Mouse (Mus musculus) CH12.LX (cell line): Measurements from ENCODE around the gene Chpf. TPM values are rescaled to one million over a fixed set of nuclear protein-coding genes. Genes with fewer than 3 reads are reported as not detected.

ENCODE experiments used
- DNase-seq: peaks from one replicate; pipeline ENCODE4 v3.0.0-alpha.2; 2013; ENCODE audit errors: extremely low read depth
- H3K27ac ChIP-seq: 2 replicates; pipeline ENCODE4 v1.5.1; 2012; ENCODE audit warnings: low read depth, mild to moderate bottlenecking, control low read depth, moderate library complexity; ENCODE audit not compliant: insufficient read depth
- H3K27me3 ChIP-seq: replicated peaks from 2 replicates; pipeline ENCODE3; 2012; ENCODE audit warnings: inconsistent platforms
- H3K36me3 ChIP-seq, 2 experiments: replicated peaks in 1 of 2; 2 replicates each; pipeline versions ENCODE3 to v1.6.1; 2012; ENCODE audit warnings: inconsistent platforms in 1 of 2, low read length in 1 of 2, mild to moderate bottlenecking in 1 of 2, mixed read lengths in 1 of 2, moderate library complexity in 1 of 2; ENCODE audit not compliant: control insufficient read depth in 1 of 2, insufficient read depth in 1 of 2
- H3K4me1 ChIP-seq, 2 experiments: 2 replicates each; pipeline ENCODE4 v1.6.1; 2012; ENCODE audit warnings: inconsistent platforms in 1 of 2, moderate library complexity in 1 of 2; ENCODE audit not compliant: insufficient read depth in 2 of 2, control insufficient read depth in 1 of 2
- H3K4me2 ChIP-seq: 2 replicates; pipeline ENCODE4 v1.6.1; 2012; ENCODE audit warnings: low read depth, mild to moderate bottlenecking, control low read depth; ENCODE audit not compliant: poor library complexity, insufficient read depth, severe bottlenecking
- H3K4me3 ChIP-seq, 3 experiments: fragments of 150-350 bp in 1 of 3; sonication (generic) in 1 of 3; replicated peaks in 1 of 3; 2 replicates each; pipeline versions ENCODE3 to v1.5.1; 2011 to 2012; ENCODE audit warnings: low read depth in 2 of 3, low read length in 2 of 3, mild to moderate bottlenecking in 2 of 3, moderate library complexity in 2 of 3, control low read depth in 1 of 3, improper control_type of control experiment in 1 of 3, inconsistent platforms in 1 of 3, mixed read lengths in 1 of 3; ENCODE audit not compliant: poor library complexity in 1 of 3
- H3K79me2 ChIP-seq: replicated peaks from 2 replicates; pipeline ENCODE4 v1.6.1; 2012; ENCODE audit warnings: mild to moderate bottlenecking, moderate library complexity; ENCODE audit not compliant: control insufficient read depth, poor library complexity, insufficient read depth, severe bottlenecking; ENCODE audit errors: extremely low read depth
- H3K9ac ChIP-seq: 2 replicates; pipeline ENCODE4 v1.6.1; 2012; ENCODE audit warnings: low read depth, mild to moderate bottlenecking, control low read depth, moderate library complexity; ENCODE audit not compliant: insufficient read depth
- H3K9me3 ChIP-seq: replicated peaks from 2 replicates; pipeline ENCODE3; 2012; ENCODE audit warnings: low read length, inconsistent platforms, mixed read lengths
- CTCF ChIP-seq, 2 experiments: IDR thresholded peaks in 1 of 2; conservative IDR thresholded peaks in 1 of 2; 2 replicates each; pipeline ENCODE4 v1.5.1; 2011 to 2012; ENCODE audit warnings: low read depth in 2 of 2, low read length in 2 of 2, improper control_type of control experiment in 1 of 2, inconsistent platforms in 1 of 2, mild to moderate bottlenecking in 1 of 2, moderate library complexity in 1 of 2
- E2F4 ChIP-seq: IDR thresholded peaks from 2 replicates; pipeline ENCODE4 v1.6.1; 2011; ENCODE audit warnings: low read depth, low read length, improper control_type of control experiment; ENCODE audit not compliant: insufficient replicate concordance
- EP300 ChIP-seq: IDR thresholded peaks from 2 replicates; pipeline ENCODE4 v1.6.1; 2011; ENCODE audit warnings: low read length, improper control_type of control experiment
- ETS1 ChIP-seq: conservative IDR thresholded peaks from 2 replicates; pipeline ENCODE4 v1.6.1; 2012; ENCODE audit warnings: low read depth, mild to moderate bottlenecking, inconsistent platforms, low read length, improper control_type of control experiment, moderate library complexity
- JUN ChIP-seq: IDR thresholded peaks from 2 replicates; pipeline ENCODE4 v1.6.1; 2011; ENCODE audit warnings: low read depth, mild to moderate bottlenecking, low read length, improper control_type of control experiment, moderate library complexity; ENCODE audit not compliant: insufficient read depth
- JUND ChIP-seq: conservative IDR thresholded peaks from 2 replicates; pipeline ENCODE4 v1.6.1; 2011; ENCODE audit warnings: low read depth, low read length, improper control_type of control experiment
- MAZ ChIP-seq: IDR thresholded peaks from 2 replicates; pipeline ENCODE4 v1.6.1; 2012; ENCODE audit warnings: low read depth, mild to moderate bottlenecking, inconsistent platforms, low read length, improper control_type of control experiment, moderate library complexity
- PAX5 ChIP-seq: IDR thresholded peaks from 2 replicates; pipeline ENCODE4 v1.6.1; 2012; ENCODE audit warnings: low read length, inconsistent platforms, mixed read lengths
- POLR2AphosphoS2 ChIP-seq: IDR thresholded peaks from 2 replicates; pipeline ENCODE4 v1.6.1; 2011; ENCODE audit warnings: low read depth, low read length, improper control_type of control experiment
- SIN3A ChIP-seq: IDR thresholded peaks from 2 replicates; pipeline ENCODE4 v1.6.1; 2012; ENCODE audit warnings: low read length, improper control_type of control experiment, inconsistent platforms
- TBP ChIP-seq: conservative IDR thresholded peaks from 2 replicates; pipeline ENCODE4 v1.6.1; 2011; ENCODE audit warnings: low read depth, low read length, improper control_type of control experiment
- TCF12 ChIP-seq: IDR thresholded peaks from 2 replicates; pipeline ENCODE4 v1.6.1; 2014; ENCODE audit warnings: low read depth, mild to moderate bottlenecking, inconsistent platforms, low read length, improper control_type of control experiment
- USF1 ChIP-seq: IDR thresholded peaks from 2 replicates; pipeline ENCODE4 v1.6.1; 2014; ENCODE audit warnings: low read depth, mild to moderate bottlenecking, inconsistent platforms, low read length, improper control_type of control experiment
- USF2 ChIP-seq: conservative IDR thresholded peaks from 2 replicates; pipeline ENCODE4 v1.6.1; 2011; ENCODE audit warnings: low read depth, low read length, improper control_type of control experiment
- ZC3H11A ChIP-seq: IDR thresholded peaks from 2 replicates; pipeline ENCODE4 v1.6.1; 2012; ENCODE audit warnings: low read depth, mild to moderate bottlenecking, inconsistent platforms, low read length, improper control_type of control experiment
- ZMIZ1 ChIP-seq: IDR thresholded peaks from 2 replicates; pipeline ENCODE4 v1.6.1; 2012; ENCODE audit warnings: low read depth, mild to moderate bottlenecking, inconsistent platforms, low read length, improper control_type of control experiment
- ZNF384 ChIP-seq: IDR thresholded peaks from 2 replicates; pipeline ENCODE4 v1.6.1; 2012; ENCODE audit warnings: low read depth, low read length, improper control_type of control experiment, inconsistent platforms
- dilution Hi-C: fragments of 300-500 bp; cut with MboI; formaldehyde crosslinking; loops from 2 replicates; pipeline ENCODE4 v1.14.3; 2020; ENCODE audit warnings: low sequenced_read_pairs; ENCODE audit not compliant: extremely low pct_unique_long_range_greater_than_20kb, extremely low pct_ligation_motif_present
- in situ Hi-C: fragments of 300-500 bp; cut with MboI; formaldehyde crosslinking; loops from 3 replicates; pipeline ENCODE4 v1.14.3; 2019; ENCODE audit warnings: low sequenced_read_pairs, low pct_ligation_motif_present, low pct_unique_long_range_greater_than_20kb, mixed read lengths
- polyA plus RNA-seq: library from polyadenylated mRNA; unstranded; fragments of >175 nt; gene quantifications from 2 replicates; pipeline ENCODE4 v1.2.1, GENCODE M21; 2012; ENCODE audit warnings: low read depth; ENCODE audit not compliant: insufficient read length
- total RNA-seq, 2 experiments: library from RNA; depleted of rRNA; stranded (reverse); fragments of 300-350 nt in 1 of 2; fragments of >200 nt in 1 of 2; gene quantifications; 2 replicates each; pipeline ENCODE4 v1.2.3; 2012 to 2014

Chpf gene
- total and polyA plus RNA-seq, 3 experiments = 14.6 to 30.4 (median 20.6) TPM

DNA sequence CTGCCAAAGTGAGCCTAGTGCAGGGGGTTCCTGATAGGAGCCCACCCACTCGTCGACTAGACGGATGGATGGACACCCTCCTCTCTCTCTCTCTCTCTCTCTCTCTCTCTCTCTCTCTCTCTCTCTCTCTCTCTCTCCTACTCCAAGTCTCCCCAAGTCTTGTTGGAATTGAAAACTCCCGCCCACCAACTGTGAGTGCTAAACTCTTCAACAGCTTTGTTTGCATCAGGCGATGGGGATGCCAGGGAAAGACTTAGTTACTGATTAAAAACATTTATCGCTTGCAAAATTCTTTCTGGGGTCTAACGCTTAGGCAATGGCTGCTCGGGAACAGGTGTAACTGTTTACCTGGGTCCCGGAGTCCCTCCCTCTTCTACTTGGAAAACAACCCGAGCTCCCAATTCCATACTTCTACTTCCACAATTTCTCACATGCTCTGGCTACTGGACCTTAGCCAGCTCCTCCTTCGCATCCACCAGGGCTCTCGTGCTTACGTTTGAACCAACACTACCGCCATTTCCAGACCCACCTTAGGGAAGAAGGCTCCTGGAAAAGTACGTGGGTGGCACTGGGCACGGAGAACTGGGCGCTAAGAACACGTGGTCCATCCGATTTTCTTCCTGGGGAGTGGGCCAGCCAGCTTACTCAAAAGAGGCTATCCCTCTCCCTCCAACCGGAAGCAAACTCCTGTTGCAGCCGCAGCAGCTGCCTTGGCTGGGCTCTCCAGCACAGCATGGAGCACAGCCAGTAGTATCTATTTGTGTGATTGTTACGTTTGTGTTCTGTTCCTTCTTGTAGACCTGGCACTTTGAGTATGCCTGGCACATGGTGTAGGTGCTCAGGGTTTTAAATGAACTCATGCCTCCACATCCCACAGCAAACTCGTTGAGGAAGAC is 20.1 kb downstream of the Chpf start:
- Histone ChIP-seq H3K9ac (no peak overlapping the region), H3K27ac (no peak overlapping the region), H3K36me3 (no peaks in the 10 kb centered on the region), H3K4me1 (peaks cover 0 to 5% of the 10 kb centered on the region in 2 experiments; a peak in 1 of 4 replicates), H3K79me2 (no peaks in the 10 kb centered on the region), H3K27me3 (peaks cover 60% of the 10 kb centered on the region), H3K4me2 (peak overlapping the region; percentile 73; the same call in 1 of the 2 replicates), H3K9me3 (no peaks in the 10 kb centered on the region), H3K4me3 (no peak overlapping the region)
- TF ChIP-seq JUN = no peak
- no peak for TF ChIP-seq USF1
- TF ChIP-seq ZC3H11A = no peak
- TF ChIP-seq JUND = no peak
- no peak for TF ChIP-seq ZMIZ1
- no peak for TF ChIP-seq EP300
- no peak for TF ChIP-seq ETS1
- TF ChIP-seq E2F4 = no peak
- no peak for TF ChIP-seq SIN3A
- no peak for TF ChIP-seq POLR2AphosphoS2
- dilution Hi-C loops (no loop called here), in situ Hi-C loops (loop anchor here (25.0 kb wide), 1 partner anchor 522 kb away; the partner anchor contains the start of gene Cfap65)
- DNase-seq = no peak

GRCm38 (mm10) chr1:75458025-75458788 is 20.9 kb downstream of the Chpf start:
- TF ChIP-seq MAZ (no peak), ZC3H11A (no peak), JUND (no peak), TBP (no peak), ZNF384 (no peak), PAX5 (no peak), TCF12 (no peak), CTCF (conservative IDR thresholded peaks at IDR 0.05 in 1 of 2, IDR thresholded peaks at IDR 0.05 in 1 of 2; ENCODE audit: low read depth in 2 of 2, low read length in 2 of 2) (no peak), USF2 (no peak), POLR2AphosphoS2 (no peak)
- Histone ChIP-seq H3K4me3 (peak overlapping the region in 1 of 3 experiments; percentile 11), H3K9ac (no peak overlapping the region), H3K36me3 (no peaks in the 10 kb centered on the region), H3K4me2 (peak overlapping the region; percentile 73; the same call in 1 of the 2 replicates), H3K27ac (no peak overlapping the region), H3K9me3 (no peaks in the 10 kb centered on the region), H3K79me2 (no peaks in the 10 kb centered on the region), H3K4me1 (peaks cover 0 to 5% of the 10 kb centered on the region in 2 experiments; a peak in 1 of 4 replicates), H3K27me3 (peaks cover 62% of the 10 kb centered on the region)
- in situ Hi-C loops (loop anchor here (25.0 kb wide), 1 partner anchor 521 kb away; the partner anchor contains the start of gene Cfap65), dilution Hi-C loops (no loop called here)
- DNase-seq = no peak
